Mouse (Mus musculus) limb, embryonic 15.5 days (tissue): ENCODE results near the gene Defb30. TPM values are rescaled to one million over a fixed set of nuclear protein-coding genes. Genes with fewer than 3 reads are reported as not detected.

Experiments
- ATAC-seq: fragments of 200-750 bp; cut with Nextera tagmentation; 2 replicates; pipeline ENCODE4 v1.8.0; 2017; ENCODE audit warnings: low read depth, moderate TSS enrichment; ENCODE audit not compliant: insufficient number of reproducible peaks, low FRiP score, low TSS enrichment
- H3K27ac ChIP-seq: fragments of 300-500 bp; sonication (generic); 2 replicates; pipeline ENCODE4 v1.5.1; 2015; ENCODE audit warnings: moderate library complexity, mild to moderate bottlenecking, inconsistent platforms
- H3K27me3 ChIP-seq: fragments of 300-500 bp; sonication (generic); 2 replicates; pipeline ENCODE4 v1.6.1; 2015; ENCODE audit warnings: inconsistent platforms
- H3K36me3 ChIP-seq: fragments of 300-500 bp; sonication (generic); 2 replicates; pipeline ENCODE4 v1.6.1; 2015; ENCODE audit warnings: inconsistent platforms
- H3K4me1 ChIP-seq: fragments of 300-500 bp; sonication (generic); 2 replicates; pipeline ENCODE4 v1.6.1; 2015; ENCODE audit warnings: inconsistent platforms
- H3K4me2 ChIP-seq: fragments of 300-500 bp; sonication (generic); 2 replicates; pipeline ENCODE4 v1.6.1; 2015; ENCODE audit warnings: mild to moderate bottlenecking, inconsistent platforms
- H3K4me3 ChIP-seq: fragments of 300-500 bp; sonication (generic); 2 replicates; pipeline ENCODE4 v1.5.1; 2015; ENCODE audit warnings: mild to moderate bottlenecking, inconsistent platforms
- H3K9ac ChIP-seq: fragments of 300-500 bp; sonication (generic); 2 replicates; pipeline ENCODE4 v1.6.1; 2015; ENCODE audit warnings: inconsistent platforms
- H3K9me3 ChIP-seq: fragments of 300-500 bp; sonication (generic); 2 replicates; pipeline ENCODE4 v1.6.1; 2016; ENCODE audit warnings: inconsistent platforms
- WGBS: fragments of 180-500 bp; shearing (Covaris S2); methylation state at CpG from one replicate; pipeline ENCODE4 v1.1.7; 2015; 5-methylcytosine and 5-hydroxymethylcytosine counted together
- polyA plus RNA-seq: library from polyadenylated mRNA; unstranded; fragments of >200 nt; fragmentation: Nextera tagmentation; extraction: Ambion mirVana; gene quantifications from 2 replicates; pipeline ENCODE4 v1.2.1, GENCODE M21; 2015

The Defb30 gene
- polyA plus RNA-seq, 1 experiment from 2014 or later: not detected

GRCm38 (mm10) chr14:63011471-63011870 lies 38.3 kb downstream of the Defb30 start, which contains the start of gene Defb43:
TSS of gene Defb43 (plus strand) at chr14:63011771.
- no peak within 1 kb of the TSS for H3K9ac ChIP-seq
- ATAC-seq: no peak
- no peak within 1 kb of the TSS for H3K27ac ChIP-seq
- no peaks in the 10 kb centered on the region for H3K36me3 ChIP-seq
- H3K27me3 ChIP-seq: no peaks in the 10 kb centered on the region
- H3K4me2 ChIP-seq: no peak within 1 kb of the TSS
- H3K4me1 ChIP-seq: no peaks in the 10 kb centered on the region
- H3K4me3 ChIP-seq: no peak within 1 kb of the TSS
- H3K9me3 ChIP-seq: no peaks in the 10 kb centered on the region
- WGBS: 95% methylated on average over 5 of the region's 5 CpGs

GRCm38 (mm10) chr14:63002588-63002987 lies 47.2 kb downstream of the Defb30 start:
- Histone ChIP-seq H3K4me1 (no peaks in the 10 kb centered on the region), H3K27ac (no peak overlapping the region), H3K36me3 (no peaks in the 10 kb centered on the region), H3K4me2 (no peak overlapping the region), H3K4me3 (no peak overlapping the region), H3K27me3 (no peaks in the 10 kb centered on the region), H3K9ac (no peak overlapping the region), H3K9me3 (no peaks in the 10 kb centered on the region)
- 35% methylated on average over 2 of the region's 2 CpGs for WGBS
- no peak for ATAC-seq

- no peak overlapping the region for H3K4me2 ChIP-seq
- H3K9ac ChIP-seq: no peak overlapping the region
- ATAC-seq: no peak
- no peak overlapping the region for H3K27ac ChIP-seq
- H3K4me1 ChIP-seq: no peaks in the 10 kb centered on the region
- no peaks in the 10 kb centered on the region for H3K36me3 ChIP-seq
- 79% methylated on average over 4 of the region's 4 CpGs for WGBS
- H3K9me3 ChIP-seq: no peaks in the 10 kb centered on the region
- H3K27me3 ChIP-seq: no peaks in the 10 kb centered on the region
- no peak overlapping the region for H3K4me3 ChIP-seq
Measured at GRCm38 (mm10) chr14:62998977-62999376, 50.8 kb downstream of the Defb30 start.

DNA sequence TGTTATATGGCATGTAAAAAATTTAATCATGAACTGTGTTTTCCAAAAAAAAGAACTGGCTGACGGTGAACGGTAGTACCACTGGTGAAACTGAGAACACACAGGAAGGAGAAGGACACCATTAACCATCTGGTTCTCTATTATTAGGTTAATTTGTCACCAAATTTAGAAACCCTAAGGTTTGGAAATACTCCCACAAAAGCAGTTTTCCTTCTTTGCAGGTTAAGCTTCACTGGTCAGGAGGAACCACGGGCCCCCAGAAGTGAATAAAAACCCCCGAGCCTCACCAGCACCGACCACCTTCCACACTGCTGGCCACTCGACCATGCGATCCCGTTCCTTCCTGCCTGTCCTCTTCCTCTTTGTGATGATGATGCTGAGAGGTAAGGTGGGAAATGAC lies 52.0 kb downstream of the Defb30 start, which contains the start of gene Defb47:
TSS of gene Defb47 (plus strand) at position 301 of the 400 bp plus-strand sequence.
- WGBS: 79% methylated on average over 8 of the region's 8 CpGs
- H3K4me1 ChIP-seq: no peaks in the 10 kb centered on the region
- H3K36me3 ChIP-seq: no peaks in the 10 kb centered on the region
- no peaks in the 10 kb centered on the region for H3K27me3 ChIP-seq
- H3K4me2 ChIP-seq: no peak within 1 kb of the TSS
- H3K4me3 ChIP-seq: no peak within 1 kb of the TSS
- no peak for ATAC-seq
- H3K27ac ChIP-seq: no peak within 1 kb of the TSS
- no peaks in the 10 kb centered on the region for H3K9me3 ChIP-seq
- no peak within 1 kb of the TSS for H3K9ac ChIP-seq

- Histone ChIP-seq H3K27ac (no peak overlapping the region), H3K4me3 (no peak overlapping the region), H3K4me2 (no peak overlapping the region), H3K9me3 (no peaks in the 10 kb centered on the region), H3K9ac (no peak overlapping the region), H3K36me3 (no peaks in the 10 kb centered on the region), H3K27me3 (no peaks in the 10 kb centered on the region), H3K4me1 (no peaks in the 10 kb centered on the region)
- no peak for ATAC-seq
- WGBS: 80% methylated on average over 7 of the region's 7 CpGs
Measured at GRCm38 (mm10) chr14:62991849-62992510, 57.8 kb downstream of the Defb30 start.

DNA sequence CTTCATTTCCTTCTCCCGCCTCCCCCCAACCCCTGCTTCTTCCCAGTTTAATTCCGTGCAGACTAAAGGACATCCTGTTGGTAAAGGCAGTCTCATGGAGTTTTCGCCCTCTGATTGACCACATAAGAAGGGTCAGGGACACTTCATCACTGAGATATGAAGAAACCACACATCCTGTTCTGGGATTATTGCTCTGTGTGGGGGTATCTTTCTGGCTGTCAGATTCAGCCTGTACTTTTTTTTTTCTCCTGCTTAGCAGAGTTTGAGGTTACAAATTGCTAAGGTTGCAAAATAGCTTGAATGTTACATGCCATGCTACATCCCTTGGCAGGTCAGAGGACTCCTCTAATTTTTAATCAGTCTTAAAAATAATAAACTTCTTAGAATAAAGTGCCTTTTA lies 58.5 kb downstream of the Defb30 start:
- no peak overlapping the region for H3K9ac ChIP-seq
- no peaks in the 10 kb centered on the region for H3K27me3 ChIP-seq
- no peak overlapping the region for H3K4me3 ChIP-seq
- no peak overlapping the region for H3K27ac ChIP-seq
- H3K4me2 ChIP-seq: no peak overlapping the region
- ATAC-seq: no peak
- no peaks in the 10 kb centered on the region for H3K36me3 ChIP-seq
- no peaks in the 10 kb centered on the region for H3K9me3 ChIP-seq
- WGBS: 71% methylated on average over 3 of the region's 3 CpGs
- no peaks in the 10 kb centered on the region for H3K4me1 ChIP-seq

DNA sequence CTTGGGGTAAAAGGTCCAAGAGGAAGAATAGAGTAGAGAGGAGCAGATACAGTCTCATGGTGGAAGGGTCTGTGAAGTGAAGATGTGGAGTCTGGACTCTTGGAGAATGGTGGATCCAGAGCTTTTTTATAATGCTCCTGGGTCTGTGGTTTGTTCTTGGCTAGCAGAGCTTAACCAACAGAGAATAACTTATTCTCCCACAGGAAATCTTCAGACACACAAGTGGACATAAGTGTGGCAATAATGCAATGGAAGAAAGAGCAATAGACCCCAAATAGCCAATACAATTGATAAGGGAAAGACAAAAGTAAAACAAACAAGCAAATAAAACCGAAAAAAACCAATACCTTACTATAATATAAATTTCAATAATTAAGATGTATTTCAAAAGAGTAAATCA lies 65.3 kb downstream of the Defb30 start, which contains the start of gene Defb48:
TSS of gene Defb48 (minus strand) at position 101 of the 400 bp plus-strand sequence.
- H3K27ac ChIP-seq: no peak within 1 kb of the TSS
- H3K9ac ChIP-seq: no peak within 1 kb of the TSS
- no peaks in the 10 kb centered on the region for H3K36me3 ChIP-seq
- no peaks in the 10 kb centered on the region for H3K4me1 ChIP-seq
- WGBS: 67% methylated on average over 1 of the region's 1 CpGs
- H3K4me3 ChIP-seq: no peak within 1 kb of the TSS
- no peaks in the 10 kb centered on the region for H3K9me3 ChIP-seq
- no peak for ATAC-seq
- H3K27me3 ChIP-seq: no peaks in the 10 kb centered on the region
- no peak within 1 kb of the TSS for H3K4me2 ChIP-seq

Other genes starting within 250 kb of the Defb30 start
- gene Wdfy2, start 212.3 kb downstream of the Defb30 start, polyA plus RNA-seq: 8.7 and 9.8 TPM in 2 replicates
- gene Defb48, start 65.5 kb downstream of the Defb30 start, polyA plus RNA-seq: not detected in 2 replicates
- not detected in 2 replicates for gene Defb47, start 51.9 kb downstream of the Defb30 start, polyA plus RNA-seq
- gene Defb43, start 38.2 kb downstream of the Defb30 start, polyA plus RNA-seq: not detected in 2 replicates
- 0.47 TPM in 1 of 2 replicates, not detected in the other for gene Defb42, start 3.0 kb downstream of the Defb30 start, polyA plus RNA-seq